Mouse (Mus musculus) forebrain, embryonic 13.5 days (tissue): ENCODE measurements around the gene Tbca. TPM values are rescaled to one million over a fixed set of nuclear protein-coding genes. Genes with fewer than 3 reads are reported as not detected.
A peak's percentile ranks its signal among the peaks of the same experiment; 100 is the strongest.

Source experiments
- ATAC-seq: fragments of 200-750 bp; cut with Nextera tagmentation; 2 replicates; pipeline ENCODE4 v1.8.0; 2017
- H3K27ac ChIP-seq: fragments of 300-500 bp; sonication (generic); 2 replicates; pipeline ENCODE4 v1.5.1; 2015; ENCODE audit warnings: inconsistent platforms, mild to moderate bottlenecking, moderate library complexity
- H3K27me3 ChIP-seq: fragments of 300-500 bp; sonication (generic); 2 replicates; pipeline ENCODE4 v1.6.1; 2015; ENCODE audit warnings: mild to moderate bottlenecking, inconsistent platforms
- H3K36me3 ChIP-seq: fragments of 300-500 bp; sonication (generic); 2 replicates; pipeline ENCODE4 v1.6.1; 2015; ENCODE audit warnings: mild to moderate bottlenecking, inconsistent platforms; ENCODE audit not compliant: poor library complexity, severe bottlenecking
- H3K4me1 ChIP-seq: fragments of 300-500 bp; sonication (generic); 2 replicates; pipeline ENCODE4 v1.6.1; 2015; ENCODE audit warnings: inconsistent platforms
- H3K4me2 ChIP-seq: fragments of 300-500 bp; sonication (generic); 2 replicates; pipeline ENCODE4 v1.6.1; 2015; ENCODE audit warnings: inconsistent platforms, mild to moderate bottlenecking, moderate library complexity
- H3K4me3 ChIP-seq: fragments of 300-500 bp; sonication (generic); 2 replicates; pipeline ENCODE4 v1.5.1; 2015; ENCODE audit warnings: mild to moderate bottlenecking, inconsistent platforms
- H3K9ac ChIP-seq: fragments of 300-500 bp; sonication (generic); 2 replicates; pipeline ENCODE4 v1.6.1; 2015; ENCODE audit warnings: mild to moderate bottlenecking, inconsistent platforms
- H3K9me3 ChIP-seq: fragments of 300-500 bp; sonication (generic); replicated peaks from 2 replicates; pipeline ENCODE4 v1.6.1; 2016; ENCODE audit warnings: inconsistent platforms
- WGBS: fragments of 180-500 bp; shearing (Covaris S2); methylation state at CpG from one replicate; pipeline ENCODE4 v1.1.7; 2015; 5-methylcytosine and 5-hydroxymethylcytosine counted together
- polyA plus RNA-seq: library from polyadenylated mRNA; unstranded; fragments of >200 nt; fragmentation: Nextera tagmentation; extraction: Ambion mirVana; gene quantifications from 2 replicates; pipeline ENCODE4 v1.2.1, GENCODE M21; 2015

The Tbca gene
- polyA plus RNA-seq, 1 experiment from 2014 or later = 307 TPM

DNA sequence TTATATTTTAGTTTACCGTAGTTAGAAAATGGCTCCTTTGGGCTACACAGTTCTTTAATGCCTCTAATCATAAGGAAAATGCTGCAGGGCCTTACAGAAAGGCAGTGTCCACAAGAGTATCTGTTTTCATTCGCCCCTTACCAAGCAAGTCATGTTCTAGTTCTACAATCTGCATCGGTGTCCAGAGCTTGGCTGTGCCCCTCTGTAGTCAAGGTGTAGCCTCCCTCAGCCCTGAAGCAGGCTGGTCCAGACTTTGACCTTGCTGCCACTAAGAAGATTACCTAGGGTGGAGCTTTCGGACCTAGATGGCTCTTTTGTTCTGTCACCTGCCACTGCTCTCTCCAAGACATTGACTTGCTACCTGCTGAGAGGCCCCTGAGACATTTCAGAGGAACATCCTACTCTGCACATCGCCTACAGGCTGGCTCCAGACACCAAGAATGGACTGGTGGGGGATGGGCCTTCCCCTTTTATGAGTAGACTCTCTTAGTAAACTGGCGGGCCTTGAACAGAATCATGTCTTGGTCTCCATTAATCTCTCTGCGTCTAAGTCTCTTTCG is 69.4 kb downstream of the Tbca start:
- Histone ChIP-seq H3K9ac (no peak overlapping the region), H3K27me3 (peaks cover 75% of the 10 kb centered on the region), H3K9me3 (no peaks in the 10 kb centered on the region), H3K4me2 (no peak overlapping the region), H3K36me3 (no peaks in the 10 kb centered on the region), H3K4me1 (peaks cover 7% of the 10 kb centered on the region), H3K4me3 (no peak overlapping the region), H3K27ac (no peak overlapping the region)
- whole genome bisulfite sequencing = 58% methylated on average over 8 of the region's 8 CpGs
- no peak for ATAC-seq

DNA sequence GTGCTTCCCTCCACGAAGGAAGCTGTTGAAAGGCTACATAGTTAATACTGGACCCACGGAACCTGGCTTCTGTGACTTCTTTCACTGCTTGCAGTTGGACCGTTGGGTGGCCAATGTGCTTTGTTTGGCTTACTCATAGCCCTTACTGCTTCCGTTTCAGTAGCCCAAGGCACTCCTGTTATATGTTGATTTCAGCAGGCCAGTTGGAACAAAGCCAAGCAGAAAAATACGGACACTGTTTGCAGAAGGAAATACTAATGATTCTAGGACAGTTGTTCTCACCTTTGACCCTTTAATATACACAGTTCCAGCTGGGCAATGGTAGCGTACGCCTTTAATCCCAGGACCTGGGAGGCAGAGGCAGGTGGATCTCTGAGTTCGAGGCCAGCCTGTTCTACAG is 70.5 kb downstream of the Tbca start:
- H3K9ac ChIP-seq = no peak overlapping the region
- peaks cover 77% of the 10 kb centered on the region for H3K27me3 ChIP-seq
- no peaks in the 10 kb centered on the region for H3K9me3 ChIP-seq
- ATAC-seq = no peak
- no peak overlapping the region for H3K4me2 ChIP-seq
- peaks cover 7% of the 10 kb centered on the region for H3K4me1 ChIP-seq
- WGBS = 84% methylated on average over 8 of the region's 8 CpGs
- H3K27ac ChIP-seq = no peak overlapping the region
- no peaks in the 10 kb centered on the region for H3K36me3 ChIP-seq
- H3K4me3 ChIP-seq = no peak overlapping the region

- H3K4me3 ChIP-seq = no peak overlapping the region
- peaks cover 91% of the 10 kb centered on the region for H3K27me3 ChIP-seq
- peaks cover 4% of the 10 kb centered on the region for H3K4me1 ChIP-seq
- no peak overlapping the region for H3K27ac ChIP-seq
- H3K36me3 ChIP-seq = no peaks in the 10 kb centered on the region
- 69% methylated on average over 5 of the region's 5 CpGs for WGBS
- H3K9me3 ChIP-seq = no peaks in the 10 kb centered on the region
- no peak overlapping the region for H3K4me2 ChIP-seq
- no peak for ATAC-seq
- no peak overlapping the region for H3K9ac ChIP-seq
Measured at GRCm38 (mm10) chr13:94862491-94863230, 74.0 kb downstream of the Tbca start.

- ATAC-seq = no peak
- no peaks in the 10 kb centered on the region for H3K36me3 ChIP-seq
- no peak overlapping the region for H3K27ac ChIP-seq
- peaks cover 99% of the 10 kb centered on the region for H3K27me3 ChIP-seq
- no peak overlapping the region for H3K9ac ChIP-seq
- H3K4me2 ChIP-seq = no peak overlapping the region
- H3K4me3 ChIP-seq = no peak overlapping the region
- H3K9me3 ChIP-seq = no peaks in the 10 kb centered on the region
- H3K4me1 ChIP-seq = peaks cover 8% of the 10 kb centered on the region
- WGBS = 2% methylated on average over 2 of the region's 2 CpGs
Measured at GRCm38 (mm10) chr13:94866906-94867305, 78.2 kb downstream of the Tbca start.

GRCm38 (mm10) chr13:94867772-94868171 is 79.1 kb downstream of the Tbca start:
- Histone ChIP-seq H3K9me3 (no peaks in the 10 kb centered on the region), H3K27me3 (peaks cover 99% of the 10 kb centered on the region), H3K4me3 (no peak overlapping the region), H3K27ac (no peak overlapping the region), H3K4me1 (peaks cover 8% of the 10 kb centered on the region), H3K36me3 (no peaks in the 10 kb centered on the region), H3K4me2 (no peak overlapping the region), H3K9ac (no peak overlapping the region)
- 38% methylated on average over 4 of the region's 4 CpGs for WGBS
- no peak for ATAC-seq

- Histone ChIP-seq H3K4me3 (peak overlapping the region; percentile 24), H3K4me2 (peak overlapping the region; percentile 51), H3K9me3 (no peaks in the 10 kb centered on the region), H3K4me1 (peaks cover 8% of the 10 kb centered on the region), H3K27ac (no peak overlapping the region), H3K27me3 (peaks cover 99% of the 10 kb centered on the region), H3K36me3 (no peaks in the 10 kb centered on the region), H3K9ac (0 out of 2 replicates have a peak overlapping the region, but pooled peaks have one; percentile 16)
- under 1% methylated on average over 31 of the region's 35 CpGs for WGBS
- ATAC-seq = peak; percentile 81
Measured at GRCm38 (mm10) chr13:94868478-94868950, 79.8 kb downstream of the Tbca start.

DNA sequence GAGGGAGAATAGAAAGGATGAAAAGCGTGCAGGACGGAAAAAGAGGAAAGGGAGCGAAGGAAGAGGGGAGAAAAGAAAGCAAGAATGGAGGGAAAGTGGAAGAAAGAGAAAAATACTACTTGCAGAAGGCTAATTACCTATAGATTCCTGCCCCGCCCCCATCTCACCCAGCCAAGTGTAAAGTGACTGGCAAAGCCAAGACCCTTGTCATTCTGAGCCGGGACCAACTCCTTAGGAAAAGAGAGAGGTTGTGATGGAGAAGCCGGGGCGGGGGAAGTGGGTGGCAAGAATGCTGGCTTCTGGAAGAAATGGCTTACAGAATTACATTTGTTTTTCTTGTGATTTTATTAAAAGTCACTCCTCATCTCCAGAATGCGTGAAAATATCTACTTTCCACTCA is 80.8 kb downstream of the Tbca start:
- Histone ChIP-seq H3K27ac (no peak overlapping the region), H3K4me1 (peaks cover 8% of the 10 kb centered on the region), H3K9me3 (no peaks in the 10 kb centered on the region), H3K4me2 (peak overlapping the region; percentile 51), H3K27me3 (peaks cover 98% of the 10 kb centered on the region), H3K36me3 (no peaks in the 10 kb centered on the region), H3K9ac (no peak overlapping the region), H3K4me3 (peak overlapping the region; percentile 24; the same call in 1 of the 2 replicates)
- ATAC-seq = no peak
- WGBS = 1% methylated on average over 8 of the region's 8 CpGs

GRCm38 (mm10) chr13:94870071-94870460 is 81.4 kb downstream of the Tbca start:
- Histone ChIP-seq H3K36me3 (no peaks in the 10 kb centered on the region), H3K4me2 (no peak overlapping the region), H3K27me3 (peaks cover 98% of the 10 kb centered on the region), H3K9me3 (no peaks in the 10 kb centered on the region), H3K27ac (no peak overlapping the region), H3K4me1 (peaks cover 10% of the 10 kb centered on the region), H3K4me3 (no peak overlapping the region), H3K9ac (no peak overlapping the region)
- 2% methylated on average over 9 of the region's 9 CpGs for WGBS
- ATAC-seq = no peak

- Histone ChIP-seq H3K36me3 (no peaks in the 10 kb centered on the region), H3K4me2 (no peak overlapping the region), H3K4me1 (peaks cover 14% of the 10 kb centered on the region), H3K4me3 (no peak overlapping the region), H3K27ac (no peak overlapping the region), H3K9me3 (no peaks in the 10 kb centered on the region), H3K9ac (no peak overlapping the region), H3K27me3 (peaks cover 98% of the 10 kb centered on the region)
- no peak for ATAC-seq
- WGBS = under 1% methylated on average over 21 of the region's 21 CpGs
Measured at GRCm38 (mm10) chr13:94870461-94871186, 81.9 kb downstream of the Tbca start.

DNA sequence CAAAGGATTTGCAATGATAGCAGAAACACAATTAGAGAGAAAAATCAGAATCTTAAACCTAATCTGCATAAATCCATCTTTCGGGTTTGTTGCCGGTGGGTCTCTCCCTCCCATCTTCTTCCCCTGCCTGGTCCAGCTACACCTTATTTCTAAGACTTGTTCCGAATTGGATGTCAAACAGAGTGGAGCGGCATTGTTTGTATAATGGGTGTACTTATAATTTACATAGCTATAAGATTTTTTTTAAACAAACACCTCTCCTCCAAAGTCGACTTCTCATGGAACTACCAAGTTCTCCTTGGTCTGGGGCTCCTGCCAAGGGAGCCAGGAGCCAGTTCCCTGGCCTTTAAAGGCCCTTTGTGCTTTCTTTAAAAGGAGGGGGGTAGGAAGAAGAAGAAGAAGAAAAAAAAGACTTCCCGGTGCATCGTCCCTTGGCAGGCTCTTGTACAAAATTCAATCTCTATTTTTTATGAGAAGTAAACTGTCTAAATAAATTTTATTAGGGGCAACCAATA is 83.2 kb downstream of the Tbca start:
- peaks cover 96% of the 10 kb centered on the region for H3K27me3 ChIP-seq
- no peak overlapping the region for H3K4me3 ChIP-seq
- no peak overlapping the region for H3K4me2 ChIP-seq
- 2% methylated on average over 7 of the region's 7 CpGs for WGBS
- no peak overlapping the region for H3K27ac ChIP-seq
- H3K36me3 ChIP-seq = no peaks in the 10 kb centered on the region
- H3K9me3 ChIP-seq = no peaks in the 10 kb centered on the region
- H3K4me1 ChIP-seq = peaks cover 14% of the 10 kb centered on the region
- no peak overlapping the region for H3K9ac ChIP-seq
- no peak for ATAC-seq

DNA sequence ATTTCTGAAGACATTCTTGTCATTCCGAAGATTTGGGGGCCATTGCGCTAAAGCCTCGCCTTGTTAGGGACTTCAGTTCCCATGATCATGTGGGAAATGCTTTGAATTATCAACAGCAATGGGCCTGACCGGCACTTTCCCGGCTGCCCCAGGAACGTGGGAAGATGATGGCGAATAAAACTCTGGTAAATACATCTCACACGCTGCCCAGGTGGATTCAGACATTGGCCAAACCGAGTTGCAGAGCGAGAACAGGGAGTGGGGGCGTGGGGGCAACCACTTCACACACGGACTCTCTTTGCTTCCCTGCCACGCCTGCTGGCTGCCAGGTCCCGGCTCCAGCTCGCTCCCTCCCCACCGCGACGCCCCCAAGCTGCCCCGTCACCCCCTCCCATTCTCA is 83.7 kb downstream of the Tbca start:
- H3K36me3 ChIP-seq = no peaks in the 10 kb centered on the region
- no peak overlapping the region for H3K4me2 ChIP-seq
- H3K27me3 ChIP-seq = peaks cover 96% of the 10 kb centered on the region
- H3K4me3 ChIP-seq = no peak overlapping the region
- under 1% methylated on average over 19 of the region's 19 CpGs for WGBS
- H3K9me3 ChIP-seq = no peaks in the 10 kb centered on the region
- peaks cover 14% of the 10 kb centered on the region for H3K4me1 ChIP-seq
- no peak for ATAC-seq
- no peak overlapping the region for H3K27ac ChIP-seq
- no peak overlapping the region for H3K9ac ChIP-seq
